Comparison of ENCODE assay signal across 9 mouse cellular contexts in genomic region chr7:127929923-127930322, GRCm38 (mm10). TPM values are rescaled to one million over a fixed set of nuclear protein-coding genes. Genes with fewer than 3 reads are reported as not detected.
DNase-seq lines count a peak whose midpoint lies in the region; ATAC-seq and TF ChIP-seq lines count a peak whose summit lies in the region.
"Had no signal": no experiment of that assay in that cellular context is flagged by ENCODE, and none has a peak within 500 bp of the region (broad histone marks: within the 10 kb centered on the region; RNA-seq: fewer than 3 reads in every experiment).

TSS of gene Prss8 (minus strand) at chr7:127930104.

- TF ChIP-seq POLR2A in CH12.LX (IDR thresholded peaks at IDR 0.05; ENCODE audit: low read depth, low read length): no peak

- peak; percentile 12 for DNase-seq in cerebellum, adult 11-12 months
- no peak for DNase-seq in CH12.LX (ENCODE audit: extremely low read depth)
- DNase-seq in liver, embryonic 13.5 days: no peak
- no peak for DNase-seq in thymus, postnatal 25 days
- no peak for DNase-seq in right cerebral cortex, adult 18-20 months
- DNase-seq: layer of hippocampus, adult 9-11 months had no signal

- no peak within 1 kb of the TSS for H3K4me2 ChIP-seq in CH12.LX (ENCODE audit: insufficient read depth, low read depth, poor library complexity, severe bottlenecking)
- H3K4me2 ChIP-seq in intestine, postnatal 0 days (replicated peaks; ENCODE audit: low read depth): peak within 1 kb of the TSS; percentile 68
- peak within 1 kb of the TSS; percentile 55 for H3K4me2 ChIP-seq in liver, embryonic 13.5 days

- H3K9ac ChIP-seq in CH12.LX (ENCODE audit: insufficient read depth, low read depth): no peak within 1 kb of the TSS
- H3K9ac ChIP-seq in intestine, postnatal 0 days (ENCODE audit: low read depth, low read length): peak within 1 kb of the TSS; percentile 67
- peak within 1 kb of the TSS; percentile 66 for H3K9ac ChIP-seq in liver, embryonic 13.5 days

- no peaks in the 10 kb centered on the region for H3K9me3 ChIP-seq in CH12.LX (replicated peaks; ENCODE audit: low read length)
- H3K9me3 ChIP-seq in intestine, postnatal 0 days (ENCODE audit: control insufficient read depth): no peaks in the 10 kb centered on the region
- H3K9me3 ChIP-seq in liver, embryonic 13.5 days (replicated peaks): no peaks in the 10 kb centered on the region

- H3K4me1 ChIP-seq in CH12.LX (ENCODE audit: control insufficient read depth in 1 of 2, insufficient read depth in 2 of 2): peaks cover 8 to 40% of the 10 kb centered on the region in 2 experiments
- H3K4me1 ChIP-seq in intestine, postnatal 0 days (replicated peaks; ENCODE audit: control insufficient read depth, insufficient read depth, low read length): peaks cover 4% of the 10 kb centered on the region; the same call in 1 of the 2 replicates
- peaks cover 58% of the 10 kb centered on the region for H3K4me1 ChIP-seq in liver, embryonic 13.5 days (replicated peaks)

- H3K36me3 ChIP-seq in CH12.LX (replicated peaks in 1 of 2; ENCODE audit: control insufficient read depth in 1 of 2, insufficient read depth in 1 of 2, low read length in 1 of 2): peaks cover 17 to 34% of the 10 kb centered on the region in 2 experiments
- peaks cover 10% of the 10 kb centered on the region; the same call in 1 of the 2 replicates for H3K36me3 ChIP-seq in intestine, postnatal 0 days (ENCODE audit: control insufficient read depth, insufficient read depth)
- H3K36me3 ChIP-seq in liver, embryonic 13.5 days: peaks cover 21% of the 10 kb centered on the region

- in situ Hi-C loops in CH12.LX (cut with MboI; ENCODE audit: low pct_ligation_motif_present, low pct_unique_long_range_greater_than_20kb, low sequenced_read_pairs): loop anchor here (5.0 to 10.0 kb wide), 2 partner anchors 153 to 1225 kb away; partner anchors contain the start of genes Coro1a and Setd1a

- no peak for TF ChIP-seq RAD21 in CH12.LX (IDR thresholded peaks at IDR 0.05; ENCODE audit: low read depth, low read length)

- TF ChIP-seq CTCF in CH12.LX (conservative IDR thresholded peaks at IDR 0.05 in 1 of 2, IDR thresholded peaks at IDR 0.05 in 1 of 2; ENCODE audit: low read depth in 2 of 2, low read length in 2 of 2): no peak
- no peak for TF ChIP-seq CTCF in intestine, postnatal 0 days (IDR thresholded peaks at IDR 0.05; ENCODE audit: low read depth)

- H3K4me3 ChIP-seq in CH12.LX (replicated peaks in 1 of 3; ENCODE audit: low read depth in 2 of 3, low read length in 2 of 3, poor library complexity in 1 of 3): no peak within 1 kb of the TSS
- peak within 1 kb of the TSS; percentile 54 for H3K4me3 ChIP-seq in intestine, postnatal 0 days (ENCODE audit: low read depth, low read length)
- peak within 1 kb of the TSS; percentile 46 for H3K4me3 ChIP-seq in liver, embryonic 13.5 days (replicated peaks)

- H3K79me2 ChIP-seq in CH12.LX (replicated peaks; ENCODE audit: control insufficient read depth, extremely low read depth, insufficient read depth, poor library complexity, severe bottlenecking): no peaks in the 10 kb centered on the region

- TF ChIP-seq EP300 in CH12.LX (IDR thresholded peaks at IDR 0.05; ENCODE audit: low read length): no peak

- ATAC-seq in cerebellum, adult (ENCODE audit: insufficient number of reproducible peaks, low FRiP score, low TSS enrichment): no peak
- ATAC-seq in intestine, postnatal 0 days: 0 out of 2 replicates have a peak, but pooled peaks have one; percentile 26
- ATAC-seq in liver, embryonic 13.5 days (ENCODE audit: low read depth): no peak; the same call in 1 of the 2 replicates
- ATAC-seq in monocyte, adult 5-6 weeks (replicated peaks; ENCODE audit: insufficient number of reproducible peaks, low FRiP score, low TSS enrichment, poor library complexity, severe bottlenecking): no peak

- no peak within 1 kb of the TSS for H3K27ac ChIP-seq in CH12.LX (ENCODE audit: insufficient read depth, low read depth)
- H3K27ac ChIP-seq in intestine, postnatal 0 days (ENCODE audit: low read depth, low read length): peak within 1 kb of the TSS; percentile 84
- H3K27ac ChIP-seq in liver, embryonic 13.5 days: no peak within 1 kb of the TSS

- dilution Hi-C loops in CH12.LX (cut with MboI; ENCODE audit: extremely low pct_ligation_motif_present, extremely low pct_unique_long_range_greater_than_20kb, low sequenced_read_pairs): no loop called here

- no peaks in the 10 kb centered on the region for H3K27me3 ChIP-seq in CH12.LX (replicated peaks)
- no peaks in the 10 kb centered on the region for H3K27me3 ChIP-seq in intestine, postnatal 0 days (replicated peaks; ENCODE audit: control insufficient read depth, insufficient read depth, low read length)
- no peaks in the 10 kb centered on the region; the same call in 1 of the 2 replicates for H3K27me3 ChIP-seq in liver, embryonic 13.5 days

- 13% methylated on average over 6 of the region's 6 CpGs for WGBS in intestine, postnatal 0 days
- 25% methylated on average over 6 of the region's 6 CpGs for WGBS in liver, embryonic 13.5 days (ENCODE audit: insufficient replicate concordance)

TF ChIP-seq in CH12.LX, 34 proteins besides CTCF, POLR2A, EP300 and RAD21:
- no peak for TF ChIP-seq E2F4 (IDR thresholded peaks at IDR 0.05; ENCODE audit: insufficient replicate concordance, low read depth, low read length)
- TF ChIP-seq SIN3A (IDR thresholded peaks at IDR 0.05; ENCODE audit: low read length): no peak
- 0 out of 2 replicates have a peak, but pooled peaks have one; percentile 22 for TF ChIP-seq ZNF384 (IDR thresholded peaks at IDR 0.05; ENCODE audit: low read depth, low read length)

RNA-seq across cellular contexts. Expression of gene Prss8, which starts in this region (rescaled TPM):
- total RNA-seq in CH12.LX (2012; rRNA removed): 0.08 TPM in 1 of 2 replicates, not detected in the other
- total RNA-seq in CH12.LX (2014; rRNA removed): not detected in 2 replicates
- polyA plus RNA-seq in CH12.LX (2012; ENCODE audit: insufficient read length, low read depth): not detected in 2 replicates
- 63.0 and 64.4 TPM in 2 replicates for polyA plus RNA-seq in intestine, postnatal 0 days (2015; fragmentation: Nextera tagmentation; extraction: Ambion mirVana)
- 5.8 and 6.4 TPM in 2 replicates for polyA plus RNA-seq in liver, embryonic 13.5 days (2015; fragmentation: Nextera tagmentation; extraction: Ambion mirVana)
- not detected in 3 replicates for total RNA-seq in monocyte, adult 5-6 weeks (2017)

Comparison
In these comparisons a context has a peak if more than half of its experiments do, and no peak if none do; other contexts are left out.
1. H3K4me3 ChIP-seq: peak in intestine, postnatal 0 days (single experiment) and liver, embryonic 13.5 days (single experiment); none in CH12.LX (0 of 3).